Mouse (Mus musculus) embryo, embryonic 10 days (tissue): ENCODE data around the gene Dmc1.

Source experiments
- DNase-seq: peaks from one replicate; pipeline ENCODE4 v3.0.0-alpha.2; 2015; ENCODE audit warnings: low spot score

The Dmc1 gene

GRCm38 (mm10) chr15:79604990-79605665 lies at the start of gene Dmc1:
Gene Dmc1 (minus strand): TSS chr15:79605109.
- peak; percentile 29 for DNase-seq

- DNase-seq, result no peak
Observed at GRCm38 (mm10) chr15:79651481-79651880, 46.6 kb upstream of the Dmc1 start.

- DNase-seq, result peak; percentile 53
Observed at GRCm38 (mm10) chr15:79650569-79650968, 45.7 kb upstream of the Dmc1 start.

GRCm38 (mm10) chr15:79648130-79648529 lies 43.2 kb upstream of the Dmc1 start:
- DNase-seq, result no peak

GRCm38 (mm10) chr15:79645483-79645882 lies 40.6 kb upstream of the Dmc1 start:
- DNase-seq, result no peak

GRCm38 (mm10) chr15:79641135-79641817 lies 36.4 kb upstream of the Dmc1 start:
- DNase-seq, result no peak

- DNase-seq, result no peak
Observed at GRCm38 (mm10) chr15:79630471-79630870, 25.6 kb upstream of the Dmc1 start.

GRCm38 (mm10) chr15:79619770-79620414 lies 15.0 kb upstream of the Dmc1 start:
- no peak for DNase-seq

- DNase-seq, result no peak
Observed at GRCm38 (mm10) chr15:79618456-79618855, 13.5 kb upstream of the Dmc1 start.

- no peak for DNase-seq
Observed at GRCm38 (mm10) chr15:79617135-79617534, 12.2 kb upstream of the Dmc1 start.

GRCm38 (mm10) chr15:79616729-79617128 lies 11.8 kb upstream of the Dmc1 start:
- no peak for DNase-seq

- no peak for DNase-seq
Observed at GRCm38 (mm10) chr15:79615501-79615900, 10.6 kb upstream of the Dmc1 start.

- DNase-seq, result no peak
Observed at GRCm38 (mm10) chr15:79609226-79609625, 4.3 kb upstream of the Dmc1 start.

- DNase-seq, result no peak
Observed at GRCm38 (mm10) chr15:79608214-79608613, 3.3 kb upstream of the Dmc1 start.

- no peak for DNase-seq
Observed at GRCm38 (mm10) chr15:79607757-79608156, 2.8 kb upstream of the Dmc1 start.

- DNase-seq, result no peak
Observed at GRCm38 (mm10) chr15:79606161-79606560, 1.3 kb upstream of the Dmc1 start.

GRCm38 (mm10) chr15:79600176-79600575 lies 4.7 kb downstream of the Dmc1 start:
- DNase-seq, result no peak

GRCm38 (mm10) chr15:79598715-79599114 lies 6.2 kb downstream of the Dmc1 start:
- no peak for DNase-seq

GRCm38 (mm10) chr15:79581581-79581980 lies 23.3 kb downstream of the Dmc1 start:
- DNase-seq, result no peak

- no peak for DNase-seq
Observed at GRCm38 (mm10) chr15:79577671-79578426, 27.1 kb downstream of the Dmc1 start.

- DNase-seq, result no peak
Observed at GRCm38 (mm10) chr15:79576947-79577346, 28.0 kb downstream of the Dmc1 start.

- no peak for DNase-seq
Observed at GRCm38 (mm10) chr15:79575543-79576222, 29.2 kb downstream of the Dmc1 start.
